Mouse (Mus musculus) liver, adult 2 months (tissue): ENCODE measurements around the gene Dock4. TPM values are rescaled to one million over a fixed set of nuclear protein-coding genes. Genes with fewer than 3 reads are reported as not detected.
A peak's percentile ranks its signal among the peaks of the same experiment; 100 is the strongest.

Experiments used
- DNase-seq: peaks from one replicate; pipeline ENCODE4 v3.0.0-alpha.2; 2011; ENCODE audit warnings: low read depth, low spot score; ENCODE audit errors: extremely low read depth
- H3K27ac ChIP-seq: fragments of 200-500 bp; replicated peaks from 2 replicates; pipeline ENCODE4 v1.5.1; 2012; ENCODE audit warnings: low read depth, mild to moderate bottlenecking, control low read depth, inconsistent platforms, low read length; ENCODE audit not compliant: insufficient read depth
- H3K27me3 ChIP-seq: fragments of 200-500 bp; 2 replicates; pipeline ENCODE4 v1.6.1; 2012; ENCODE audit warnings: mild to moderate bottlenecking, moderate library complexity, low read length, inconsistent platforms; ENCODE audit not compliant: control insufficient read depth, insufficient read depth
- H3K36me3 ChIP-seq: fragments of 200-500 bp; 2 replicates; pipeline ENCODE4 v1.6.1; 2012; ENCODE audit warnings: low read length, inconsistent platforms; ENCODE audit not compliant: control insufficient read depth, insufficient read depth
- H3K4me1 ChIP-seq: fragments of 200-500 bp; 2 replicates; pipeline ENCODE4 v1.6.1; 2011; ENCODE audit warnings: low read length; ENCODE audit not compliant: control insufficient read depth, insufficient read depth
- H3K4me3 ChIP-seq: fragments of 200-500 bp; 2 replicates; pipeline ENCODE4 v1.5.1; 2011; ENCODE audit warnings: low read depth, mild to moderate bottlenecking, control low read depth, low read length, moderate library complexity; ENCODE audit not compliant: insufficient read depth
- H3K79me2 ChIP-seq: fragments of 200-500 bp; 2 replicates; pipeline ENCODE4 v1.6.1; 2012; ENCODE audit warnings: inconsistent platforms, mild to moderate bottlenecking, low read length, moderate library complexity; ENCODE audit not compliant: control insufficient read depth, insufficient read depth
- H3K9ac ChIP-seq: fragments of 200-500 bp; 2 replicates; pipeline ENCODE4 v1.6.1; 2012; ENCODE audit warnings: low read depth, mild to moderate bottlenecking, control low read depth, inconsistent platforms, low read length
- CTCF ChIP-seq: fragments of 200-500 bp; IDR thresholded peaks from 2 replicates; pipeline ENCODE4 v1.5.1; 2011; ENCODE audit warnings: low read depth, low read length, control low read depth
- POLR2A ChIP-seq: fragments of 200-500 bp; IDR thresholded peaks from 2 replicates; pipeline ENCODE4 v1.6.1; 2011; ENCODE audit warnings: low read length, control low read depth; ENCODE audit not compliant: insufficient read depth; ENCODE audit errors: extremely low read depth
- WGBS: fragments of 180-500 bp; shearing (Covaris S2); methylation state at CpG from one replicate; pipeline ENCODE4 v1.1.7; 2018; 5-methylcytosine and 5-hydroxymethylcytosine counted together
- polyA plus RNA-seq: library from polyadenylated mRNA; depleted of rRNA; stranded (reverse); fragments of >200 nt; gene quantifications from 2 replicates; pipeline ENCODE4 v1.2.3, GENCODE M21; 2012
- total RNA-seq: library from RNA; depleted of rRNA; stranded (reverse); fragments of >200 nt; gene quantifications from 2 replicates; pipeline ENCODE4 v1.2.3, GENCODE M21; 2014

Gene Dock4
- total and polyA plus RNA-seq, 2 experiments, result 5.9 to 26.8 TPM

DNA sequence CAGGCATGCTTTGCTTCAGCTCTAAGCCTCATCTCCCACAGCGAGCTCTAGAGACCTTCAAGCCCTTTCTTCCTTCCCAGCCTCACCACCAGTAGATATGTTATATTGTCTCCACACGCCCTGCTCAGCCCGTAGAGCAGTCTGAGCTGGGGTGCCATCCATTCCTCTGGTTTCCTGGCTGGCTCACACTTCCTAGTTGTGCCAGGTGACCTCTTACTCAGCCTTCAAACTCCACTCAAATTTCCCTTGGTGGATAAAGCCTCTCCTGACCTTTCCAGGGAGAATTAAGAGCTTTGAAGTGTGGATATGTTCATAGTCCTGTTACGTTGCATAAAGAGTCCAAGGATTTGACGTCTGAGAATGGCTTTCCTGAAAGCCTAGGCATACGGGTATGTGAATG is 68.3 kb downstream of the Dock4 start:
- Histone ChIP-seq H3K27me3 (no peaks in the 10 kb centered on the region), H3K36me3 (no peaks in the 10 kb centered on the region), H3K79me2 (peaks cover 19% of the 10 kb centered on the region; the same call in 1 of the 2 replicates), H3K27ac (no peak overlapping the region), H3K9ac (no peak overlapping the region), H3K4me1 (peaks cover 2% of the 10 kb centered on the region; the same call in 1 of the 2 replicates), H3K4me3 (no peak overlapping the region)
- WGBS, result 58% methylated on average over 6 of the region's 6 CpGs
- DNase-seq, result peak; percentile 64
- TF ChIP-seq CTCF (no peak), POLR2A (no peak)

DNA sequence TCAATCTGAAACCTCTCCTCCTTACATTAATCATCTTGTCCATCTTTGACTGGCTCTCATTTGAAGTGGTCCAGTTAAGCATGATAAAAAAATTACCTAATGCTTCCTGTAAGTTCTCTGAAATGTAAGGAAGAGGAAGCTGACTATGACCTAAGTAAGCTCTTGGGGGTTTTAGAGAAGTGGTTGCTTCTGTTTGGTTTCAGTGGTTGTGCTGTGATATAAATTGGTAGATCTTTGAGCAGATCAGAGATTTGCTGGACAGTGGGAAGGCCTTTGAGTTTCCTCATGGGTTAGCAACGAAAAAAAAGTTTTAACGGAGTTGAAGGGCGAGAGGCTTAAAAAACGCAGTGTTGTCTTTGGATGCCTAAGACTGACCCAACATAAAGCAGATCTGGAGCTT is 76.7 kb downstream of the Dock4 start:
- H3K79me2 ChIP-seq, result peaks cover 11% of the 10 kb centered on the region; the same call in 1 of the 2 replicates
- no peak overlapping the region for H3K9ac ChIP-seq
- no peak for TF ChIP-seq POLR2A
- no peak for TF ChIP-seq CTCF
- H3K4me1 ChIP-seq, result peaks cover 3% of the 10 kb centered on the region; the same call in 1 of the 2 replicates
- no peaks in the 10 kb centered on the region for H3K27me3 ChIP-seq
- DNase-seq, result peak; percentile 37
- H3K4me3 ChIP-seq, result no peak overlapping the region
- 85% methylated on average over 4 of the region's 4 CpGs for WGBS
- H3K36me3 ChIP-seq, result no peaks in the 10 kb centered on the region
- H3K27ac ChIP-seq, result no peak overlapping the region

DNA sequence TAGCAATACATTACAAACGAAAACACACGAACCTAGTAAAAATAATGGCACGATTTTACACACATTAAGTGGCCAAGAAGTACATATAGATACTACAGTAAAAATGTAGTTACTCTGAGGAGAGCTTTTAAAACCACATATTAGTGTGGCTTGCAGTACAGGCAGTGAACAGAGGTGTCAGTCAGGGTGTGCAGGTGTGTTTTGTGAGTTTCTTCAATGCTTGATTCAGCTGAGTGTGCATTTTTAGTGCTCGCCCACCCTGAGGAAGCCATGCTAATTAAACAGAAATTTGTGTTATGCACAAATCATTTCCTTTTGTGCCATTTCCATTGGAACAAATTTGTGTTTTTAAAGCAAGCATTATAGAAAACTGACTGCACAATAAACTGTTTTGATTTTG is 77.3 kb downstream of the Dock4 start:
- H3K27ac ChIP-seq, result no peak overlapping the region
- TF ChIP-seq CTCF, result no peak
- TF ChIP-seq POLR2A, result no peak
- 93% methylated on average over 4 of the region's 4 CpGs for WGBS
- peaks cover 11% of the 10 kb centered on the region; the same call in 1 of the 2 replicates for H3K79me2 ChIP-seq
- no peaks in the 10 kb centered on the region for H3K27me3 ChIP-seq
- DNase-seq, result no peak
- H3K9ac ChIP-seq, result no peak overlapping the region
- H3K36me3 ChIP-seq, result no peaks in the 10 kb centered on the region
- H3K4me3 ChIP-seq, result no peak overlapping the region
- peaks cover 3% of the 10 kb centered on the region; the same call in 1 of the 2 replicates for H3K4me1 ChIP-seq

DNA sequence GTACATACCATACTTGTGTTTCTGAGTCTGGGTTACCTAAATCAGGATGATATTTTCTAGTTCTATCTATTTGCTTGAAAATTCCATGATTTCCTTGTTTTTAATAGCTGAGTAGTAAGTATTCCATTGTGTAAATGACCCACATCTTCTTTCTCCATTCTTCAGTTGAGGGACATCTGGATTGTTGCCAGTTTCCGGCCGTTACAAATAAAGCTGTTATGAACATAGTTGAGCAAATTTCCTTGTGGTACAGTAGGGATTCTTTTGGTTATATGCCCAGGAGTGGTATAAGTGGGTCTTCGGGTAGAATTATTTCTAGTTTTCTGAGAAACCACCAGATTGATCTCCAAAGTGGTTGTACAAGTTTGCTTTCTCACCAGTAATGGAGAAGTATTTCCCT is 79.3 kb downstream of the Dock4 start:
- H3K27me3 ChIP-seq, result no peaks in the 10 kb centered on the region
- peaks cover 5% of the 10 kb centered on the region; the same call in 1 of the 2 replicates for H3K4me1 ChIP-seq
- no peak for DNase-seq
- H3K36me3 ChIP-seq, result no peaks in the 10 kb centered on the region
- no peak overlapping the region for H3K9ac ChIP-seq
- H3K4me3 ChIP-seq, result no peak overlapping the region
- WGBS, result 81% methylated on average over 3 of the region's 3 CpGs
- H3K79me2 ChIP-seq, result peaks cover 18% of the 10 kb centered on the region; the same call in 1 of the 2 replicates
- H3K27ac ChIP-seq, result no peak overlapping the region
- no peak for TF ChIP-seq POLR2A
- no peak for TF ChIP-seq CTCF

DNA sequence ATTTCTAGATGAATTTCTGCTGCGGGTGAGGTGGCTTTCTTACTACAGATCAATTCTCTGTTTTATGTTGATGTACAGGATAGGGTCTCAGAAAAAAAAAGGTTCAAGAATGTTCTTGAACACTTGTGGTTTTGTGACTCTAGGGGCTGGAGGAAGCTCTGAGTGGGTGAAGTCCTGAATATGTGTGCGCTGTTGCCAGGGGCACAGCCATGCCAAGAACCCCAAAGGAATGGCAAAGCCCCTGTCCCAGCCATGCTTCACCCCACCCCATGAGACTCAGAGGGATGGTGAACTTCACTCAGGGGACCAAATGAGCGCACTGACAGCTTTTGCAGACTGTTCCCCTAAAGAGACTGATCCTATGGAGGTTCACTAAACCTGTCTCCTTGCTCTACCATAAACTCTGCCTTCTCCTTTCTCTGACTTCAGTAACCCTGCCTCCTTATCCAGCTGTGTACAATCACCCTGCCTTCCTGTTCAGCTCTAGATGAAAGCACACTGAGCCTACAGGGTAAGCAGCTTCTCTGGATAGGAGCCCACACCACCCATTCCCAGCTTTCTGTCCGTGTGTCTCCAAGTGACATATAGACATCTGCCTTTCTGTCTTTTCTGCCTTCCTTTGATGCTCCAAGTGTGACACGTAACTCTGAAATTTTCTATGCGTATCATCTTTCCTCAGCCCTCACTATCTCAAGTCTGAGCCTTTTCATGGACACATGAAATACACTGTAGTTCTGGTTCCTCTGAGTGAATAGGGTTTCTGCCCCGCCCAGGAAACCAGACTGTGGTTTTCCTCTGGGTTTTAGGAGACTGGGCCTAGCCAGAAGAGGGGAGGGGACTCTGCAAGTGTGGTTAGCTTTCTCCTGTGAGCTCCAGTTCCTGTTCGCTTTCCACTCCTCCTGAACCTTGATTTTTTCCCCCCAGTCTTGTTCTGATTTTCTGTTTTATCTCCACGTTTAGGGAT is 90.2 kb downstream of the Dock4 start:
- Histone ChIP-seq H3K9ac (no peak overlapping the region), H3K79me2 (peaks cover 33% of the 10 kb centered on the region; the same call in 1 of the 2 replicates), H3K27me3 (no peaks in the 10 kb centered on the region), H3K27ac (0 out of 2 replicates have a peak overlapping the region, but pooled peaks have one; percentile 22), H3K4me3 (no peak overlapping the region), H3K36me3 (no peaks in the 10 kb centered on the region), H3K4me1 (peaks cover 8% of the 10 kb centered on the region)
- TF ChIP-seq POLR2A, result no peak
- TF ChIP-seq CTCF, result no peak
- 84% methylated on average over 9 of the region's 9 CpGs for WGBS
- DNase-seq, result peak; percentile 34

DNA sequence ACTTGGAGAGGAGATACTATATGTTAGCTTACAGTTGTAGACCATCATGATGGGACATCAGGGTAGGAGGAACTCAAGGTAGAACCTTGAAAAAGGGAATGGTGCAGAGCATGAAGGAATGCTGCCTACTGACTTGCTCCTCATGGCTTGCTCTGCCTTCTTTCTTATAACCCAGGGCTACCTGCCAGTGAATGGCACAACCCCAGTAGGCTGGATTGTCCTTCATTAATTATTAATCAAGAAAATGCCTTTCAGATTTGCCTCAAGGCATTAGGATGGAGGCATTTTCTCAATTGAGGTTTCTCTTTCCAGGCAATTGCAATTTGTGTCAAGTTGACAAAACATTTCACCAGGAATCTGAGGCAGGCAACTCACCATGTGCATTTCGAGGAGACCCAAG is 92.1 kb downstream of the Dock4 start:
- DNase-seq, result peak; percentile 75
- H3K27ac ChIP-seq, result no peak overlapping the region
- H3K27me3 ChIP-seq, result no peaks in the 10 kb centered on the region
- WGBS, result 81% methylated on average over 1 of the region's 1 CpGs
- TF ChIP-seq POLR2A (no peak), CTCF (no peak)
- peaks cover 4% of the 10 kb centered on the region for H3K4me1 ChIP-seq
- no peak overlapping the region for H3K9ac ChIP-seq
- no peaks in the 10 kb centered on the region for H3K36me3 ChIP-seq
- peaks cover 29% of the 10 kb centered on the region; the same call in 1 of the 2 replicates for H3K79me2 ChIP-seq
- H3K4me3 ChIP-seq, result no peak overlapping the region
